Mouse (Mus musculus) myocyte (in vitro differentiated cells): ENCODE data around the gene Nhsl2. TPM values are rescaled to one million over a fixed set of nuclear protein-coding genes. Genes with fewer than 3 reads are reported as not detected.

Experiments used
- H3K27me3 ChIP-seq: one replicate; pipeline ENCODE4 v1.6.1; 2011; ENCODE audit not compliant: control insufficient read depth, insufficient read depth, insufficient read length
- H3K36me3 ChIP-seq: one replicate; pipeline ENCODE4 v1.6.1; 2011; ENCODE audit not compliant: control insufficient read depth, insufficient read depth
- H3K4me2 ChIP-seq: one replicate; pipeline ENCODE4 v1.6.1; 2011; ENCODE audit warnings: low read depth, control low read depth
- H3K4me3 ChIP-seq: one replicate; pipeline ENCODE4 v1.5.1; 2011; ENCODE audit warnings: mild to moderate bottlenecking, control low read depth, moderate library complexity
- H3K79me2 ChIP-seq: one replicate; pipeline ENCODE4 v1.6.1; 2011; ENCODE audit not compliant: control insufficient read depth, insufficient read depth
- H3ac ChIP-seq: one replicate; pipeline ENCODE4 v1.6.1; 2011; ENCODE audit not compliant: control insufficient read depth, insufficient read length
- CEBPB ChIP-seq: IDR thresholded peaks from 2 replicates; pipeline ENCODE4 v1.6.1; 2011; ENCODE audit warnings: mild to moderate bottlenecking, moderate library complexity; ENCODE audit not compliant: poor library complexity, insufficient read depth, severe bottlenecking
- E2F4 ChIP-seq: IDR thresholded peaks from one replicate; pipeline ENCODE4 v1.6.1; 2011; ENCODE audit warnings: mild to moderate bottlenecking, control low read depth, moderate library complexity; ENCODE audit not compliant: insufficient read depth
- MAX ChIP-seq: IDR thresholded peaks from one replicate; pipeline ENCODE4 v1.6.1; 2011; ENCODE audit warnings: low read depth, mild to moderate bottlenecking, control low read depth
- MYOD1 ChIP-seq, 3 experiments: IDR thresholded peaks; one replicate each; pipeline ENCODE4 v1.6.1; 2011; ENCODE audit warnings: control low read depth in 2 of 3, low read depth in 2 of 3, mild to moderate bottlenecking in 2 of 3, moderate library complexity in 1 of 3; ENCODE audit not compliant: insufficient read length in 2 of 3, control insufficient read depth in 1 of 3
- MYOG ChIP-seq, 3 experiments: IDR thresholded peaks; one replicate each; pipeline ENCODE4 v1.6.1; 2011; ENCODE audit warnings: control low read depth in 2 of 3, low read depth in 2 of 3, mild to moderate bottlenecking in 2 of 3; ENCODE audit not compliant: insufficient read length in 2 of 3, control insufficient read depth in 1 of 3, insufficient read depth in 1 of 3
- POLR2A ChIP-seq: IDR thresholded peaks from one replicate; pipeline ENCODE4 v1.6.1; 2011; ENCODE audit warnings: low read depth, mild to moderate bottlenecking, control low read depth, moderate library complexity; ENCODE audit not compliant: insufficient read length
- POLR2AphosphoS2 ChIP-seq: IDR thresholded peaks from one replicate; pipeline ENCODE4 v1.6.1; 2011; ENCODE audit warnings: low read depth, control low read depth; ENCODE audit not compliant: insufficient read length
- REST ChIP-seq: IDR thresholded peaks from one replicate; pipeline ENCODE4 v1.6.1; 2011; ENCODE audit warnings: mild to moderate bottlenecking, control low read depth, moderate library complexity; ENCODE audit not compliant: insufficient read depth, insufficient read length
- SRF ChIP-seq: IDR thresholded peaks from one replicate; pipeline ENCODE4 v1.6.1; 2011; ENCODE audit warnings: low read depth; ENCODE audit not compliant: control insufficient read depth, insufficient read length
- TCF12 ChIP-seq: IDR thresholded peaks from one replicate; pipeline ENCODE4 v1.6.1; 2011; ENCODE audit warnings: mild to moderate bottlenecking, control low read depth; ENCODE audit not compliant: poor library complexity, insufficient read depth, severe bottlenecking
- TCF3 ChIP-seq: IDR thresholded peaks from one replicate; pipeline ENCODE4 v1.6.1; 2011; ENCODE audit warnings: low read depth, control low read depth; ENCODE audit not compliant: insufficient read length
- USF1 ChIP-seq: IDR thresholded peaks from one replicate; pipeline ENCODE4 v1.6.1; 2011; ENCODE audit warnings: low read depth, mild to moderate bottlenecking, control low read depth, moderate library complexity
- polyA plus RNA-seq: library from polyadenylated mRNA; unstranded; fragments of >200 nt; fragmentation: generic; extraction: Trizol; gene quantifications from one replicate; pipeline ENCODE4 v1.2.1, GENCODE M21; 2012; ENCODE audit warnings: missing spikeins

Nhsl2 gene
- polyA plus RNA-seq, 1 experiment = 0.25 TPM

DNA sequence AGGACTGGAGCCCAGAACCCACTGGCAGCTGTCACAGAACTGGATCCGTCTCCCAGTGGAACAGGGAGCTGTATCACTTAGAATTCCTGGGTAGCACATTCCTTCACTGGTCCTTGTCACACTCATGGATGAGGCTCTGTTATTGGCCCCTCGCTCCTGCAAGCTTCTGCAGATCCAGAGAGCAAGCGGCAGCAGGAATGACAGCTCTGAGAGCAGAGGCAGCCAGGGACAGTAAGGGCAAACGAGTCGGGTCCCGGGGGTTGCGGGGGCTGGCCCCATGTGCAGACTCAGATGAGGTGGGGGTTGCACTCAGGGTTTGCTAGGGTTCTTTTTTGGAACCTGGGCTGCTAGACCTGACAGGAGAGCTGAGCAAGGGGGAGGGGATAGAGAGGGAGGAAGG is 155.2 kb downstream of the Nhsl2 start:
- no peak overlapping the region for H3ac ChIP-seq
- TF ChIP-seq TCF12 (no peak), REST (no peak), MYOD1 (IDR thresholded peaks at IDR 0.05; ENCODE audit: control insufficient read depth in 1 of 3, insufficient read length in 2 of 3, low read depth in 2 of 3) (no peak), TCF3 (no peak), MAX (no peak), CEBPB (no peak), MYOG (IDR thresholded peaks at IDR 0.05; ENCODE audit: control insufficient read depth in 1 of 3, insufficient read depth in 1 of 3, insufficient read length in 2 of 3, low read depth in 2 of 3) (no peak), USF1 (no peak), E2F4 (no peak), POLR2A (no peak), POLR2AphosphoS2 (no peak), SRF (no peak)
- H3K27me3 ChIP-seq = peaks cover 32% of the 10 kb centered on the region
- H3K79me2 ChIP-seq = no peaks in the 10 kb centered on the region
- H3K4me2 ChIP-seq = no peak overlapping the region
- H3K36me3 ChIP-seq = no peaks in the 10 kb centered on the region
- H3K4me3 ChIP-seq = no peak overlapping the region

DNA sequence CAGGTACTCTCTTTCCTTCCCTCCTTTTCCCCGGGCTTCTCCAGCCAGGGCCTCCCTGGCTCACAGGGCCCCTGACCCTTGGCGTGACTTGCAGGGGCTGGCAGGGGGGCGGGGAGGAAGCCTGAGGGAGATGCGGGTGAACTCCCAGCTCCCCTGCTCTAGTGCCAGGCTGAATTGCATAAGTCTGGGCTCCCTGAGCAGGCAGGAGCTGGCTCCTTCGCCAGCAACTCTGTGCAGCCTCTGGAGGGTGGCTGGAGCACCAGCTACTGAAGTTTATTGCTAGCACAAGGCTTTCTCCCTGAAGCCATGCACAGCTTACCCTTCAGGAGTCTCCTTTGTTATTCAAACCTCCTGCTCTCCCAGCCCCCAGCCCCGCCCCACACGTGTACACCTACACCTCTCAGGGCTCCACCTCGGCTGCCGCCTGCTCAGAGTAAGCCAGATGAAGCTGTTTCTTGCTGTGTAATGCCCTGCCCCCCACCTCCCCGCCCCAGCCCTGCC is 156.0 kb downstream of the Nhsl2 start:
- Histone ChIP-seq H3K4me2 (no peak overlapping the region), H3K79me2 (no peaks in the 10 kb centered on the region), H3K4me3 (no peak overlapping the region), H3ac (no peak overlapping the region), H3K27me3 (peaks cover 32% of the 10 kb centered on the region), H3K36me3 (no peaks in the 10 kb centered on the region)
- TF ChIP-seq POLR2A (no peak), USF1 (no peak)

DNA sequence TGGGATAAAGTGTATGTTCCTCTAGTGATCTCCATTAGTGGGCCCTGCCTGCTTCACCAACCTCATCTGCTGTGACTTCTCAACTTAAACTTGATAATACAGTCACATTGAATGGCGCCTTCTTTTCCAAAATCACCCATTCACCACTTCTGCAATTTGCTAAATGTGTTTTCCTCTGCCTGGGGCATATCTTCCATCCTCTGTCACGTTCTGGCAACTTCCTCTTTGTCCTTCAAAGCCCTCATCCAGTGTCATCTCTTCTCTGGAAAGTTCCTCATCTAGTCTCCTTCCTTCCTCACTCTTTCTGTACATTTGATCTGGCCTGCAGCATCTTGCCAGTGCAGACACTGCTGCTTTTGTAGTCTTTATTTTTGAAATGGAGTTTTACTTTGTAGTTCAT is 158.8 kb downstream of the Nhsl2 start:
- Histone ChIP-seq H3K27me3 (peaks cover 32% of the 10 kb centered on the region), H3K36me3 (no peaks in the 10 kb centered on the region), H3ac (no peak overlapping the region), H3K4me3 (no peak overlapping the region), H3K4me2 (no peak overlapping the region), H3K79me2 (no peaks in the 10 kb centered on the region)
- TF ChIP-seq CEBPB (no peak), POLR2A (no peak), SRF (no peak), E2F4 (no peak), POLR2AphosphoS2 (no peak), USF1 (no peak), MYOG (IDR thresholded peaks at IDR 0.05; ENCODE audit: control insufficient read depth in 1 of 3, insufficient read depth in 1 of 3, insufficient read length in 2 of 3, low read depth in 2 of 3) (no peak), REST (no peak), TCF3 (no peak), MAX (no peak), MYOD1 (IDR thresholded peaks at IDR 0.05; ENCODE audit: control insufficient read depth in 1 of 3, insufficient read length in 2 of 3, low read depth in 2 of 3) (no peak), TCF12 (no peak)

DNA sequence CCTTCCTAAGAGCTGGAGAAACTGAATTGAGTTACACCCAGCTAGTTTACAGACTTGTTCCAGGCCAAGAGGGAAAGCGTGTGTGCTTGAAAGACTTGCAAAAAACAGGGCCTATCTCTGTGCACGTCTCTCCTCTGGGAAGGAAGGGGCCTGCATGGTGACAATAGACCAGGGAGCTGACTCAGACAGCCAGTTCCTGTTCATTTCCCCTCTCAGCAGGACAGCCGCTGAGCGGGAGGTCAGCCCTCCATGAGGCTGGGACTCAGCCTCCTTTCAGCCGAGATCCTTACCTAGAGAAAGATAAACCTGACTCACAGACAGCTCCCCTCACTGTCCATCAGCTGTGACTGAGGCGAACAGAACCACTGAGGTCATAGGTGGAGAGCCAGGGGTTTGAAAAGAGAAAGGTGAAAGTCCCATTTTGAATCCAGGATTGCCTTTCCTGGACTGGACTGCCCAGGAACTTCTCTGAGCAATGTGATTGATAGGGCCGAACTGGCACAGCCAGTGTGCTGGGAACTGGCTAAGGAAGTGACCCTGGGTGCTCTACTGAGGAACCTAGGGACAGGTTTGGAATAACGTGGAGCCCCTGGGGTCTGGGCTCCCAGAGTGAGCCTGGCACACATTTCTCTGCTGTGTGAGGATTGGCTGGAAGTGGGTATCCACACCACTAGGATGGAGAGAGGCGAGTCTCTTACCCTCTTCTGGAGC is 168.2 kb downstream of the Nhsl2 start:
- Histone ChIP-seq H3K36me3 (no peaks in the 10 kb centered on the region), H3K79me2 (no peaks in the 10 kb centered on the region), H3K4me2 (no peak overlapping the region), H3K4me3 (no peak overlapping the region), H3K27me3 (no peaks in the 10 kb centered on the region), H3ac (no peak overlapping the region)
- no peak for TF ChIP-seq MYOG (IDR thresholded peaks at IDR 0.05; ENCODE audit: control insufficient read depth in 1 of 3, insufficient read depth in 1 of 3, insufficient read length in 2 of 3, low read depth in 2 of 3)
- no peak for TF ChIP-seq CEBPB
- no peak for TF ChIP-seq USF1
- no peak for TF ChIP-seq TCF3
- TF ChIP-seq TCF12 = no peak
- TF ChIP-seq REST = no peak
- no peak for TF ChIP-seq MYOD1 (IDR thresholded peaks at IDR 0.05; ENCODE audit: control insufficient read depth in 1 of 3, insufficient read length in 2 of 3, low read depth in 2 of 3)
- TF ChIP-seq E2F4 = no peak

DNA sequence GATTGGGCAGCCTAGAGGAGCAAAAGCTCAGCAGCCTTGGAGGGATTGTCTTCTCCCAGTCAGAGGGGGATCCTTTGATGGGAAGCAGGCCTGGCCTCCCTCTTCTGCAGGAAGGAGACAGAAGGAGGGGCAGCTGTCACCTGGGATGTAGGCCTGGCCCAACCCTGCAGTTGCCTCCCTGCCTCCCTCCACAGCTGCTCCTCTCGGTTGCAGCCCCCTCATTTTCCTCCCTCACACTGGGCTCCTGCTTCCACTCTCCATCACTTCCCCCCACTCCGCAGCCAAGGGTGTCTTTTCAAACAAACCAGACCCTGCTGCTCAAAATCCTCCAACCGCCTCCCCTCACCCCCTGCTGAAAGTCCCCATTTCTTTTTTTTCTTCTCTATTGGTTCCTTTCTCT is 169.7 kb downstream of the Nhsl2 start:
- TF ChIP-seq MYOD1 (IDR thresholded peaks at IDR 0.05; ENCODE audit: control insufficient read depth in 1 of 3, insufficient read length in 2 of 3, low read depth in 2 of 3) = peak in 1 of 3 experiments; percentile 70
- no peak for TF ChIP-seq REST
- no peak for TF ChIP-seq TCF12
- no peak for TF ChIP-seq CEBPB
- peak in 2 of 3 experiments; percentile 14 to 58 for TF ChIP-seq MYOG (IDR thresholded peaks at IDR 0.05; ENCODE audit: control insufficient read depth in 1 of 3, insufficient read depth in 1 of 3, insufficient read length in 2 of 3, low read depth in 2 of 3)
- no peak for TF ChIP-seq USF1
- no peak for TF ChIP-seq SRF
- no peak for TF ChIP-seq E2F4
- no peak for TF ChIP-seq MAX
- H3K36me3 ChIP-seq = no peaks in the 10 kb centered on the region
- H3K79me2 ChIP-seq = no peaks in the 10 kb centered on the region
- no peaks in the 10 kb centered on the region for H3K27me3 ChIP-seq
- no peak overlapping the region for H3K4me3 ChIP-seq
- H3K4me2 ChIP-seq = no peak overlapping the region
- no peak overlapping the region for H3ac ChIP-seq
